Mouse (Mus musculus) CD4-positive, CD25-positive, alpha-beta regulatory T cell, adult 9 weeks (primary cell): ENCODE results near the gene Nphp3. TPM values are rescaled to one million over a fixed set of nuclear protein-coding genes. Genes with fewer than 3 reads are reported as not detected.

Source experiments
- polyA plus RNA-seq: library from polyadenylated mRNA; unstranded; fragments of 100-300 nt; shearing (Covaris generic); gene quantifications from one replicate; pipeline ENCODE4 v1.2.1, GENCODE M21; 2017

Nphp3 gene
- 0.30 TPM for polyA plus RNA-seq

DNA sequence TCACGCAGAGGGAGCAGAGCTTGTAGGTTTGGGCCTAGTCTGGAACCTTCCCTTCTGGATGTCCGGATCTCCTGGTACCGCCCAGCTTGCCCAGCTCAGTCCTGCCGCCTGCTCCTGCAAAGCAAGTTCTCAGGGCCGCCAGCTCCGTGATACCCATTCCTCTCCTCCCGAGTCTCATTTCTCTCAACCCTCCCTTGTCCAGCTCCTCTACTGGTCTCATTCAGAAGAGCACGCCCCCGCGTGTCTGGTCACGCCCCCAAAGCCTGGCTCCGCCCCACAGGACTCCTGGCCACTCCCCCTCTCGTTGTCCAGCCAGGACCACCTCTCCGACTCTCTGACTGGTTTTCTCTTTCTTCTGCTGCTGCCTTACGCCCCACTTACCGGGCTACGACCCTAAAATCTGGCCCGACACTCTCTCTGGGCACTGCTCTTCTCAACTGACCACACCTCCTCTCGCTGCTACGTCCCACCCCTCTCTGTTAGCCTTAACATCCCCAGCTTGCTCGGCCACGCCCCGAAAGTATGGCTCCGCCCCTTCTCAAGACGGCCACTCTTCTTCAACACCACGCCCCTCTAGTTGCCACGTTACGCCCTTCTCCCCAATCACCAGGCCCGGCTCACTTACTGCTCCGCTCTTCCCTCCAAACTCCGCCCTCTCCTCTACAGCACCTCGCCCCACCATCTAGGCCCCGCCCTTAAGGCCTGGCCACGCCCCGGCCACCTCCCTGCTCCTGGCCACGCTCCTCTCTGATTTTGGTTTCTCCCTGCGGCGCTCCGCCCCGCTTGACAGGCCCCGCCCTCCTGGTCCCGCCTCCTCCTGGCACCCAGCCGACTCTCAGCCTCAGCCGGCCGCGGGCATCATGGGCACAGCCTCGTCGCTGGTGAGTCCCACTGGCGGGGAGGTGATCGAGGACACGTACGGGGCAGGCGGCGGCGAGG, at the start of gene Nphp3:
Gene Nphp3 (plus strand): TSS at position 624 of the 939 bp plus-strand sequence.

DNA sequence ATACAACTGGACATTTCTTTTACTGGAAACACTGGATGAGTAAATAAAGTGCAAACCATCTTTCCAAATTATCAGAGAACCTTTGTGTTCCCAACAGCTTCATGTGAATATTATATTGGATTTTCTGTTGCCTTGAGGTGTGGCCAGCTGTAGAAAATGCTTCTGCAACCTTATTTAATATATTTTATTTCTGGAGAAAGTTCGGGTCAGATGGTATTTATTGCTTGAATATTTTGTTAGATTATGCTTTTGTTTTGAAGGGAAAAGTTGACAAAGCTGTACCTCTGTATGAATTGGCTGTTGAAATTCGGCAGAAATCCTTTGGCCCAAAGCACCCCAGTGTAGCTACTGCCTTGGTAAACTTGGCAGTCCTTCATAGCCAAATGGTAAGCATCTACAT, 38.0 kb downstream of the Nphp3 start, which contains the start of gene Gm28305:
Gene Gm28305 (plus strand): TSS at position 301 of the 400 bp plus-strand sequence.

DNA sequence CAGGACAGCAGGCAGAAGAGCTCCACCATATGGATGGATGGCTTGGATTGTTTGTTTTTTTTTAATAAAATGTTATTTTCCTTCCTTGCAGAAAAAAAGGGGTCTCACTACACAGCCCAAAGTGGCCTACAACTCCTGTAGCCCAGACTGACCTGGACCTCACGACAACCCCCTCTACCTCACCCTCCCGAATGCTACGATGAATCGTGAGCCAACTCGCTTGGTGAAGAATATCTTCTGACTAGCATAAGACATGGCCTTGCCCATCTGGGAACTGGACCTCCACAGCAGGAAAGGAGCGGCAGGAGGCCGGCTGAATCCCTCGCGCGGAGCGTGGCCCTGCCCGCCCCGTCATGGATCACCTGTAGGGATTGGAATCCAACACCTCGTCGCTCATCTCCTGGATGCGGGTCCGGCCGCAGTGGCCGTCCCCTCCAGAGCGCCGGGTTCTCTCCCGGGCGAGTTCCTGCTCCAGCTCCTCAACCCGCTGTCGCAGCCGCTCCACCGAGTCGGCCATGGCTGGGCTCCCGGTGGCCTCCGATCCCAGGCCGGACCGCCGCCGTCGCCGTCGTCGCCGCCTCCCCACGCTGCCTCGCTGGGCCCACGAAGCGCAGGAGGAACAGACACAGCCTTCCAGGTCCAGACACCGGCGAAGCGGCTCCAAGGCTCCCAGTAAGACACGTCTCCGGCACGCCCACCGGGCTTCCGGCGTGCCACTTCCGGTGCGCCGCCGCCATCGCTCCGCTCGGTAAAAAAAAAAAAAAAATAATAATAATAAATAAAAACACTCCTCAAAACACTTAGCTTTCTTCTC, 60.3 kb downstream of the Nphp3 start, which contains the start of gene Uba5:
Gene Uba5 (minus strand): TSS at position 705 of the 814 bp plus-strand sequence.

DNA sequence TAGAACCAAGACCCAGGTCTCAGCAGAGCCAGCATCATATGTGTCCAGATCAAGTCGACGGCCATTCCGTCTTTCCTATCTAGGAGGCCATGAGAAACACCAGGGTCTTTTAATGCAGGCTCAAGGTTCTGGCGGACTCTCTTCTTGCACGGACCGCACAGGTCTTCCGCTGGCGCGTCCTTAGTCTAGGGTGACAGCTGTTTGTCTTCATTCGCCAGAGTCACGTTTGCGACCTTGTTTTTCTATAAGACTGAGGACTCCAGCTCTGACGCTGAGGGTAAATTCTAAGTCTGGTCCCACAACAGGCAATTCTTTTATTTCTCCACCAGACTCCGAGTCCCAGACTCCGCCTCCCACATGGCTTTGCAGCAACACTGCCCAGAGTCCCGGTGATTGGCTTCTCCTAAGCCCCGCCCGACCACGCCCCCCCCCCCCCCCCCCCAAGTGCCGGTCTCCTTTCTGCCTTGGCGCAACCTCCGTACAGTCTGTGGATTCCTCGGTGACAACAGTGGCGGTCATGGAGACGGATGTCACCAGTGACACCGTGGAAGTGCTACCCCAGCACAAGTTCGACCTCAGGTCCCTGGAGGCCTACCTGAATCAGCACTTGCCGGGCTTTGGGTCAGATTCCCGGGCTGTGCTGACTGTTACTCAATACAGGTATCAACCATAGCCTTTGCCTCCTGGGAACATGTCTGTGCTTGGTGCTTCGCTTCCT, 61.1 kb downstream of the Nphp3 start, which contains the start of gene Acad11:
Gene Acad11 (plus strand): TSS at position 134 of the 718 bp plus-strand sequence.

Other genes starting within 250 kb of the Nphp3 start
- 3.1 TPM for gene Tmem108, start 240.7 kb upstream of the Nphp3 start, polyA plus RNA-seq
- gene Gm28305, start 38.1 kb downstream of the Nphp3 start, polyA plus RNA-seq = not detected
- gene Uba5, start 60.6 kb downstream of the Nphp3 start, polyA plus RNA-seq = 19.5 TPM
- 14.7 TPM for gene Acad11, start 60.8 kb downstream of the Nphp3 start, polyA plus RNA-seq
- 0.99 TPM for gene Ackr4, start 124.4 kb downstream of the Nphp3 start, polyA plus RNA-seq